ENCODE assay signal across 20 mouse cellular contexts in genomic region chr17:49965846-49966762, GRCm38 (mm10).
DNase-seq lines count a peak whose midpoint lies in the region; ATAC-seq lines count a peak whose summit lies in the region.
"Had no signal": no experiment of that assay in that cellular context is flagged by ENCODE, and none has a peak within 500 bp of the region (broad histone marks: within the 10 kb centered on the region; RNA-seq: fewer than 3 reads in every experiment).

No protein-coding gene starts in this region.

- no peak overlapping the region for H3K27ac ChIP-seq in heart, embryonic 10.5 days
- H3K27ac ChIP-seq in neural tube, embryonic 13.5 days (replicated peaks) = no peak overlapping the region; the same call in 1 of the 2 replicates
- no peak overlapping the region for H3K27ac ChIP-seq in hindbrain, embryonic 15.5 days (replicated peaks)
- H3K27ac ChIP-seq in intestine, embryonic 16.5 days (ENCODE audit: low read length) = no peak overlapping the region
- H3K27ac ChIP-seq: embryonic facial prominence, embryonic 10.5 days; kidney, embryonic 15.5 days; left cerebral cortex, adult 2 months; liver, embryonic 13.5 days had no signal

- no peaks in the 10 kb centered on the region for H3K9me3 ChIP-seq in heart, embryonic 10.5 days
- peaks cover 7% of the 10 kb centered on the region; the same call in 1 of the 2 replicates for H3K9me3 ChIP-seq in neural tube, embryonic 13.5 days
- 0 out of 2 replicates have a peak, but pooled peaks cover 10% of the 10 kb centered on the region for H3K9me3 ChIP-seq in hindbrain, embryonic 15.5 days
- H3K9me3 ChIP-seq in intestine, embryonic 16.5 days (ENCODE audit: control insufficient read depth, low read length) = no peaks in the 10 kb centered on the region
- H3K9me3 ChIP-seq: embryonic facial prominence, embryonic 10.5 days; kidney, embryonic 15.5 days; liver, embryonic 13.5 days had no signal

- 83% methylated on average over 17 of the region's 17 CpGs for WGBS in heart, embryonic 10.5 days
- WGBS in neural tube, embryonic 13.5 days = 74% methylated on average over 17 of the region's 17 CpGs
- 66% methylated on average over 17 of the region's 17 CpGs for WGBS in hindbrain, embryonic 15.5 days
- 76% methylated on average over 17 of the region's 17 CpGs for WGBS in intestine, embryonic 16.5 days

- no peak overlapping the region for H3K9ac ChIP-seq in neural tube, embryonic 13.5 days
- no peak overlapping the region for H3K9ac ChIP-seq in hindbrain, embryonic 15.5 days
- H3K9ac ChIP-seq in intestine, embryonic 16.5 days (ENCODE audit: low read depth, low read length) = no peak overlapping the region
- H3K9ac ChIP-seq: kidney, embryonic 15.5 days; liver, embryonic 13.5 days had no signal

- H3K4me3 ChIP-seq in heart, embryonic 10.5 days = no peak overlapping the region
- H3K4me3 ChIP-seq in neural tube, embryonic 13.5 days = no peak overlapping the region
- H3K4me3 ChIP-seq in hindbrain, embryonic 15.5 days = no peak overlapping the region
- H3K4me3 ChIP-seq in intestine, embryonic 16.5 days (ENCODE audit: low read length) = no peak overlapping the region
- H3K4me3 ChIP-seq: embryonic facial prominence, embryonic 10.5 days; kidney, embryonic 15.5 days; left cerebral cortex, adult 2 months; liver, embryonic 13.5 days; megakaryocyte, embryonic 14.5 days had no signal

- intact Hi-C loops in heart, postnatal 10 days (cut with DNase I) = loop anchor here (5.0 kb wide), 1 partner anchor 141 kb away; no protein-coding TSS in a partner anchor

- ATAC-seq in neural tube, embryonic 13.5 days (ENCODE audit: low read depth) = peak; percentile 68; the same call in 1 of the 2 replicates
- 0 out of 2 replicates have a peak, but pooled peaks have one; percentile 32 for ATAC-seq in hindbrain, embryonic 15.5 days (ENCODE audit: low FRiP score, low read depth)
- no peak for ATAC-seq in intestine, embryonic 16.5 days
- ATAC-seq: intestine, postnatal 0 days had no signal

- H3K4me2 ChIP-seq in neural tube, embryonic 13.5 days = no peak overlapping the region
- no peak overlapping the region for H3K4me2 ChIP-seq in hindbrain, embryonic 15.5 days
- H3K4me2 ChIP-seq in intestine, embryonic 16.5 days (ENCODE audit: low read depth, low read length) = no peak overlapping the region
- H3K4me2 ChIP-seq: kidney, embryonic 15.5 days; liver, embryonic 13.5 days had no signal

- DNase-seq in heart, embryonic 10.5 days (ENCODE audit: low spot score) = peak; percentile 68
- DNase-seq in heart, postnatal 10 days = no peak
- DNase-seq in neural tube, embryonic 10.5 days (ENCODE audit: extremely low spot score, low spot score) = no peak
- DNase-seq in kidney, adult 9 months = no peak
- DNase-seq: adrenal gland, postnatal 25 days; cerebellum, adult 11 months; gastrocnemius, postnatal 36 days; kidney, postnatal 36 days; layer of hippocampus, adult 9-11 months; liver, embryonic 13.5 days; lung, adult 2 months; lung, postnatal 14 days had no signal

- H3K36me3 ChIP-seq in heart, embryonic 10.5 days = no peaks in the 10 kb centered on the region
- H3K36me3 ChIP-seq in neural tube, embryonic 13.5 days = no peaks in the 10 kb centered on the region
- no peaks in the 10 kb centered on the region for H3K36me3 ChIP-seq in hindbrain, embryonic 15.5 days
- no peaks in the 10 kb centered on the region for H3K36me3 ChIP-seq in intestine, embryonic 16.5 days (ENCODE audit: control insufficient read depth, insufficient read depth, low read length)
- H3K36me3 ChIP-seq: embryonic facial prominence, embryonic 10.5 days; kidney, embryonic 15.5 days; liver, embryonic 13.5 days had no signal

- H3K4me1 ChIP-seq in heart, embryonic 10.5 days = no peaks in the 10 kb centered on the region
- H3K4me1 ChIP-seq in neural tube, embryonic 13.5 days (replicated peaks) = no peaks in the 10 kb centered on the region
- H3K4me1 ChIP-seq in hindbrain, embryonic 15.5 days (replicated peaks) = 0 out of 2 replicates have a peak, but pooled peaks cover 3% of the 10 kb centered on the region
- H3K4me1 ChIP-seq in intestine, embryonic 16.5 days (ENCODE audit: control insufficient read depth, insufficient read depth, low read length) = no peaks in the 10 kb centered on the region
- H3K4me1 ChIP-seq: embryonic facial prominence, embryonic 10.5 days; kidney, embryonic 15.5 days had no signal

- H3K27me3 ChIP-seq in heart, embryonic 10.5 days (ENCODE audit: insufficient read depth, poor library complexity, severe bottlenecking) = no peaks in the 10 kb centered on the region
- H3K27me3 ChIP-seq in neural tube, embryonic 13.5 days = no peaks in the 10 kb centered on the region
- H3K27me3 ChIP-seq in hindbrain, embryonic 15.5 days = no peaks in the 10 kb centered on the region
- no peaks in the 10 kb centered on the region for H3K27me3 ChIP-seq in intestine, embryonic 16.5 days (replicated peaks; ENCODE audit: control insufficient read depth, insufficient read depth, low read length)
- H3K27me3 ChIP-seq: kidney, embryonic 15.5 days; liver, embryonic 13.5 days; megakaryocyte, embryonic 14.5 days had no signal
